Mouse (Mus musculus) 416B (cell line): Measurements from ENCODE around the gene Prpsap2.

Experiments used
- DNase-seq: peaks from one replicate; pipeline ENCODE4 v3.0.0; 2011; ENCODE audit warnings: low read depth

Prpsap2 gene

DNA sequence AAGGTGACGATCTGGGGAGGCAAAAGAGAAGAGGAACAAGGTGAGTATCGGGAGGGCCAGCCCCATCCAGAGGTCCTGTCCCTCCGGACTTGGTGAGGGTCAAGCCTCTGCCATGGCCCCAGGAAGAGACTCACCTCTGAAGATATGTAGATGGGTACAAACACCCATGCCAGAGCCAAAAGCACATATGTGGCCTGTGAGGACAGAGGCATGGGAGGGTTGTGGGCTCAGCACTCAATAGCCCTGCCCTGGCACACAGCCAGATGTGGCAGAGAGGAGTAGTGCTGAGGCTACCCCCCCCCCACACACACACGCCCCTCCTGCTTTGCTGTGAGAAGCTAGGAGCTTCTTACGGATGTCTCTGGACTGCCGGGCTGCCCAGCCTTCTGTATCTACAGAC is 46.8 kb downstream of the Prpsap2 start:
- DNase-seq: no peak

GRCm38 (mm10) chr11:61714346-61715117 is 47.4 kb downstream of the Prpsap2 start:
- peak; percentile 79 for DNase-seq

GRCm38 (mm10) chr11:61713157-61713855 is 48.6 kb downstream of the Prpsap2 start:
- peak; percentile 32 for DNase-seq

DNA sequence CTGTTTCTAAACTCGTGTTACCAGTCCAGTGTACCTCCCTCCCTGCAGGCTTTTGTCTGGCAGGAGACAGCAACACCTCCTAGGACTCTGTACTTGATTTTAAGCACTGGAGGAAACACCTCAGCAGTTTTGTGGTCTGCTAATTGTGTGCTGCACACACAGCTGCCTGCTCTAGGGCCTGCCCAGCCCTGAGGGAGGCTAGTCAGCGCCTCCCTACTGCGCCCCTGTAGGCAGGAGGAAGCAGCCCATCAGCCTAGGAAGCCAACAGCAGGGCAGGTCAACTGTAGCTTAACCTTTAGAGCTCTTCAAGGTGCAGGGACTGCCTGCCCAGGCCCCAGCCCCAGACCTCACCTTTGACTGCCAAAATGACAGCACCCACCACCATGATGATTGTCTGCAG is 53.0 kb downstream of the Prpsap2 start:
- no peak for DNase-seq

DNA sequence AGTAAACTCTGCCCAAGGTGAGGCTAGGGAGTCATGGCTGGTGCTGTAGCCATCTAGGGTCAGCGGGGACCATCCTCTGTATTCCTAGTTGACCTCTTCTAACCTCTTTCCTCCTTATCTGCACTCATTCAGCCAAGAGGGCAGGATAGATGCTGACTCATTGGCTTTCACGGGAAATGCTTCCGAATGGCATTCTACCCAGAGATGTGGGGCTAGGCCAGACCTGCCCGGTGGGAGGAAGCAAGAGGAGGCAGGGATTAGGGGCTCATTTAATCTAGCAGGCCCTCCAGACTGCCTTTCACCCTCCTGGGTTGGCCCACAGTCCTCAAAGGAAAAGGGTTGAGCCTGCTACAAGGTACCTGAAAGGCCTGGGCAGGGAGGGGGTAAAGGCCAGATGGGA is 55.7 kb downstream of the Prpsap2 start:
- DNase-seq: no peak

DNA sequence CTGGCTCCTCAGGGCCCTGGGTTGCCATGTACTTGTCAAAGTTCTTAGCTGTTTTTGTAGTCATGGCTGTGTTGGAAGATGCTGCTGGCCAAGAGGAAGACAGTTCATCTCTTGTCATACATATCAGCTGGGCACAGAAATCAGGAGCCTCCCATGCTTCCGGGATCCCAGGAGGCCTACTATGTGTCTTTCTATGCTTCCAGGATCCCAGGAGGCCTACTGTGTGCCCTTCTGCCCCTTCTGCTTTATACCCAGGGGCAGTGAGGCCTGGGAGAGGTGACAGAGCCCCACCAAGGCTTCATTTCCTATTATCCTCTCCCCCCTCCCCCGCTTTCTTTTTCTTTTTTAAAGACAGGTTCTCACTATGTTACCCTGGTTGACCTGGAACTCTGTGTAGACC is 56.3 kb downstream of the Prpsap2 start:
- DNase-seq: no peak

- no peak for DNase-seq
Measured at GRCm38 (mm10) chr11:61702494-61702893, 59.4 kb downstream of the Prpsap2 start.

DNA sequence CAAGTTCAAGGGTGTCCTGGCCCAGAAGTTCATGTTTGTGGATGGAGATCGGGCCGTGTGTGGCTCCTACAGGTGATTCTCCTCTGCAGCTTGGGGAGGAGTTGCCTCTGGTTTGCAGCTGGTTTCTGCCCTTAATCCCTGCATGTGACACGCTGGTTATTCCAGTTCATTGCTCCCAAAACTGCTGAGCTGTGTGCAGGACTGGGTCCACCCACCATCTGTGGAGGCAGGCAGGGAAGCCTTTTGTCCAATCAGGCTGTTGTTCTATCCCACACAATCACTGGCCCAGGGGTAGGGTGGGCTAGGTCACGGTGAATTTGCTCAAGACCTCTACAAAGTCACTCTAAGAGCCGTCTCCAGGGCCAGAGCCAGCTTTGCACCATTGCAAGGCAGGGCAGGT is 60.2 kb downstream of the Prpsap2 start:
- no peak for DNase-seq

DNA sequence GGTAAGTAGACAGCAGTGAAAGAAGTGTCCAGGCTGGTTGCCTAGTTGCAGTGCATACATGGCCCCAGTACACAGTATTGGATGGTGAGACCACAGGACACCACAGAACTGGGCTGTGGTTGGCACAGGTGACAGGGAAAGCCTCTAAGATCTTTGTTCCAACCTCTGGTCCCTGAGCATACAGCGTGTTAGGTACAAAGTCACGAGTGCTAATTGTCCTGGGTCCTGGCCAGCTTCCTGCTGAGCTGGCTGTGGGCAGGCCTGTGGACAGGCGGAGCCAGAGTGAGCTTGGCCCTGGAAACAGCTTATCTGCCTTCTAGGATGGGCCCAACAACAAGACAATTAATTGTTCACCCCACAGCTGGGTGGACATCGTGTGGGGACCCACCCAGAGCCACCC is 62.0 kb downstream of the Prpsap2 start:
- no peak for DNase-seq

DNA sequence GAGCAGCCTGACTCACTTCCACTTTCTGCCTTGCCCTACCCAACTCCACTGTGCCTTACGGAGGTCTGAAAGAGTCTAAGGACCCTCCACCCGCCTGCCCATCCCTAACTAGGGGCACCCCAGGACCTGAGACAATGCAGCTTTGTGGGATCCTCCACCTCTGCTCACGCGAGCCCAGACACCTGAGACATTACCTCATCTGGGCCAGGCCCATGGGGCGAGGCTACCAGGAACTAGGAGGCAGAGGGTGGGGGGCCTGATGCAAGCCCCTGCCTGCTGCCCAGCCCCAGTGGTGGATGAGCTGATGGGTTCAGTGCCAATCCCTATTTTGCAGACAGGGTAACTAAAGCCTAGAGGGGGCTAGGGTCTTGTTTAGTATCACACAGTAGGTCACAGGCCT is 62.4 kb downstream of the Prpsap2 start:
- DNase-seq: no peak

- DNase-seq: no peak
Measured at GRCm38 (mm10) chr11:61698852-61699251, 63.0 kb downstream of the Prpsap2 start.

DNA sequence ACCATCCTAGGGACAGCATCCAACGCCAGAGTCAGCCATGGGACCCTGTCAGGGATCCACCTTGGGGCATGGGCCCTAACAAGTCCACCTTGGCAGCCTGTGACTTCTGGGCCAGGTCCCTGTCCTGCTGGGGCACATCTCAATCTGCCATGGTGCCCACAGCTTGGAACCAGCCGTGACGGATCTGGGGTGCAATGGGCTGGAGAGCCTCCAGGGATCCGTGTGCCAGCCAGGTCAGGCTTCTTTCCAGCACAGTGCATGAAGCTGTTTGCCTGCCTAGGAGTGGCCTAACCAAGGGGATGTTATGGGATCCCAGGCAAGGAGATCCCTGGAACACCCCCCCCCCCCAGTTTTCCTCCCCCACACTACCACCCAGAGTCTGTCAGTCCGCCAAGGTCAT is 68.9 kb downstream of the Prpsap2 start:
- no peak for DNase-seq

GRCm38 (mm10) chr11:61687595-61687994 is 74.3 kb downstream of the Prpsap2 start:
- no peak for DNase-seq

- DNase-seq: peak; percentile 33
Measured at GRCm38 (mm10) chr11:61686906-61687453, 74.9 kb downstream of the Prpsap2 start.

- DNase-seq: peak; percentile 50
Measured at GRCm38 (mm10) chr11:61686141-61686540, 75.7 kb downstream of the Prpsap2 start.

DNA sequence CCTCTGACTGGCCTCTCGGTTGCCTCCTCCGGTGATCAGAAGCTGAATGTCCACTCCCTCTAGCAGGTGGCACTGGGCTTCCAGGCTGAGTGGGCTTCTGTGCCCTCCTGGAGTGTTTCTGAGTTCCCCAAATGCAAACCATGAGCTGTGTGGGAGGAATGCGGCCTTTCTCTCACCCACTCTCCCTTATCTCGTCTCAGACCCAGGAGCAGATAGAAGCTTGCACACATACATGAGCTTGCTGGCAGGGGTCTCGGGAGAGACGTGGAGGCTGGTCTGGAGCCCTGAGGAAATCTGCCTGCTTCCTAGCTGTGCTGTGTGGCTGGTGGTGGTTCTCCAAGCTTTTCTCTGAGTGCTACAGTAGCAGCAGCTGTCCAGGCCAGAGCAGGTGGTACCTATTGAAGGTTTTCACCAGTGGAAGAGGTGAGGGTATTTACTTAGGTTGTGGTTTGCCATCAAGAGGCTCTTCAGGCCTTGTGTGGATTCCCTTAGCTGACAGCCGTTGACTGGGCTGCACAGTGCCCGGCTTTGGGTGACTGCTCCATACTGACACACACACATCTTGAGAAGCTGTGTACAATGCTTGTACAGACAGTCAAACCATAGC is 76.7 kb downstream of the Prpsap2 start:
- no peak for DNase-seq

DNA sequence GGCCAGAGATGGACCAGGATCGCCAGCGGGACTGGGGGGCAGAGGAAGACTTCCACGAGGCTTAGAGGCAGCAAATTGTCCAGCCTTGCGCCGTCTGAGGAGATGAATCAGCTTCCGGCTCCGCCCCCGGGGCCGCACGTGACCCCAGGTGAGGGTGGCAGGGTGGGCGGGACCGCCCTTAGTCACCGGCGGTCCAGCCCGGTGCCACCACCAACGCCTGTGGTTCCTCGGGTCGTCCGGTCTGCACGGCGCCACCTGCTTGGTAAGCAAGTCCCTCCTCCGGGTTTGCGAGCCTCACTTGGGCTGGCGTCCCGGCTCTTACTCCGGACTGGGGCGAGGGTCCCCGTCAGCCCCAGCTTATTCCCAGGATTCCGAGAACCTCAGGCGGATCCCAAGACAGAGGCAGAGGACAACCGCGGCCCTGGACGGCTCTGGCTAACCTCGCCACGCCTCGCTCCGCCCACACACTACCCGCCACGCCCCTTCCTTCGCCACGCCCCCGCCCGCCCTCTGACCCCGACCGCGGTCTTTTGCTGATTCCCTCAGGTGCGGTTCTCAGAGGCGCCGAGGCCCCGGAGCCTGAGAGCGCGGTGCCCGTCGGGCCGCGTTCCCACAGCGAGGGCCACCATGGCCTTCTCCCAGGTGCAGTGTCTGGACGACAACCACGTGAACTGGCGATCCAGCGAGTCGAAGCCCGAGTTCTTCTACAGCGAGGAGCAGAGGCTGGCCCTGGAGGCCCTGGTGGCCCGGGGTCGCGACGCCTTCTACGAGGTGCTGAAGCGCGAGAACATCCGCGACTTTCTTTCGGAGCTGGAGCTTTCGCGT is 77.8 kb downstream of the Prpsap2 start, which contains the start of gene Fam83g:
TSS of gene Fam83g (plus strand) at position 185 of the 825 bp plus-strand sequence.
- no peak for DNase-seq
